Mouse (Mus musculus) telencephalon, adult 2 months (tissue): Measurements from ENCODE around the gene Cd151.
"Not testable (repeated sequence)": the region's sequence is repeated elsewhere in the genome, so short reads cannot be mapped to it uniquely, and the experiment has no call there.

Experiments used
- DNase-seq: peaks from one replicate; pipeline ENCODE4 v3.0.0-alpha.2; 2011; ENCODE audit warnings: low read depth, low spot score

Gene Cd151

GRCm38 (mm10) chr7:141435856-141436522, 31.2 kb upstream of the Cd151 start:
- DNase-seq: no peak

GRCm38 (mm10) chr7:141436523-141436892, 30.7 kb upstream of the Cd151 start:
- DNase-seq: no peak

GRCm38 (mm10) chr7:141437178-141438120, 29.7 kb upstream of the Cd151 start, which contains the start of gene Slc25a22:
Gene Slc25a22, minus strand, starts transcription at chr7:141437892.
- DNase-seq: no peak

- no peak for DNase-seq
Measured at GRCm38 (mm10) chr7:141438201-141438968, 28.8 kb upstream of the Cd151 start.

- DNase-seq: no peak
Measured at GRCm38 (mm10) chr7:141439140-141439679, 28.0 kb upstream of the Cd151 start.

GRCm38 (mm10) chr7:141439811-141440210, 27.4 kb upstream of the Cd151 start:
- DNase-seq: no peak

- no peak for DNase-seq
Measured at GRCm38 (mm10) chr7:141440613-141441012, 26.6 kb upstream of the Cd151 start.

GRCm38 (mm10) chr7:141441460-141441859, 25.7 kb upstream of the Cd151 start:
- no peak for DNase-seq

- DNase-seq: no peak
Measured at GRCm38 (mm10) chr7:141442199-141442598, 25.0 kb upstream of the Cd151 start.

- no peak for DNase-seq
Measured at GRCm38 (mm10) chr7:141443081-141443821, 23.9 kb upstream of the Cd151 start.

- no peak for DNase-seq
Measured at GRCm38 (mm10) chr7:141443828-141444237, 23.4 kb upstream of the Cd151 start, which contains the start of gene Pidd1. Gene Pidd1, minus strand, starts transcription at chr7:141444025.

- DNase-seq: not testable (repeated sequence)
Measured at GRCm38 (mm10) chr7:141446374-141446773, 20.8 kb upstream of the Cd151 start.

GRCm38 (mm10) chr7:141447110-141447991, 19.8 kb upstream of the Cd151 start, which contains the start of gene Rplp2:
Gene Rplp2, plus strand, starts transcription at chr7:141447370.
- peak; percentile 97 for DNase-seq

- DNase-seq: no peak
Measured at GRCm38 (mm10) chr7:141451928-141452327, 15.3 kb upstream of the Cd151 start.

GRCm38 (mm10) chr7:141453636-141454035, 13.6 kb upstream of the Cd151 start:
- no peak for DNase-seq

GRCm38 (mm10) chr7:141454967-141455551, 12.1 kb upstream of the Cd151 start, which contains the start of gene Pnpla2:
Gene Pnpla2, plus strand, starts transcription at chr7:141455198.
- peak; percentile 80 for DNase-seq

GRCm38 (mm10) chr7:141455610-141456314, 11.4 kb upstream of the Cd151 start:
- no peak for DNase-seq

GRCm38 (mm10) chr7:141456739-141457138, 10.5 kb upstream of the Cd151 start:
- DNase-seq: no peak

GRCm38 (mm10) chr7:141457236-141457635, 10.0 kb upstream of the Cd151 start:
- DNase-seq: no peak
